Mouse (Mus musculus) stomach, postnatal 0 days (tissue): ENCODE measurements around the gene Sf3b1.

Experiments
- CTCF ChIP-seq: IDR thresholded peaks from 2 replicates; pipeline ENCODE4 v1.5.1; 2016; ENCODE audit warnings: antibody characterized with exemption, low read depth, mild to moderate bottlenecking, moderate library complexity
- EP300 ChIP-seq: optimal IDR thresholded peaks from 2 replicates; pipeline ENCODE3; 2016; ENCODE audit warnings: antibody characterized with exemption

DNA sequence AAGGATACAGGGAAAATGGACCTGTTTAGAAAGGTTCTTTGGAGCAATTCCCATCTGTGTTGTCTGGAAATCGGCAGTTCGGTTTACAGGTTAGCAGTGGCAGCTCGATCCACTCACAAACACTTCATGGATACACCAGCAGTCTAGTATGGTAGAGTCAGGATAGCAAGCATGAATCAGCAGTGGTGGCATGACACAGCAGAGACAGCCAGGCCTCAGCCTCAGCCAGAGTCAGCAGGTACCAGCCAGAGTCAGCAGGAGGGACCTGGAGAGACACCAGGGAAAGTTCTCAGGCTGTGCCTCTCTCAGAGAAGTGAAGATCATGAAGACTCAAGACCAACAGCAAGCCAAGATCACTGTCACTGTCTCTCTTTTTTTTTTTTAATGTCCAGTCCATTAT lies 60.4 kb downstream of the Sf3b1 start:
- TF ChIP-seq CTCF (no peak), EP300 (no peak)
